Mouse (Mus musculus): ENCODE results near the gene Ttll5. TPM values are rescaled to one million over a fixed set of nuclear protein-coding genes. Genes with fewer than 3 reads are reported as not detected.

Ttll5 gene
- polyA plus RNA-seq, 1 experiment from 2014 or later = 12.4 TPM

DNA sequence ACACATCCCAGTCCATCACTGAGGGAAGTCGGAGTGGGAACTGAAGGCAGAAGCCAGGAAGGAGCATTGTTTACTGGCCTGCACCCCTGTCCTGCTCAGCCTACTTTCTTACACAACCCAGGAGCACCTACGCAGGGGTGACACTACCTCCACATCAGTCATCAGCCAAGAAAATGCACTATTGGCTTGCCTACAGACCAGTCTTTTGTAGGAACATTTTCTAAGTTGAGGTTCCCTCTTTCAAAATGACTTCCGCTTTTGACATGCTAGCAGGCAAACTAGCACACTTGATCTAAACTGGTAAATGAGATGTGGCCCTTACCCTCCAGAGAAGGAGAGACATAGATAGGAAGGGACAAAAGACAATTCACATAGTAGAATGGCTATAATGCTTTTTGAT lies 60.6 kb downstream of the Ttll5 start:
- no peak for ATAC-seq (ENCODE audit: insufficient read depth, low FRiP score, low read depth)
- H3K4me2 ChIP-seq = no peak overlapping the region
- H3K9me3 ChIP-seq = no peaks in the 10 kb centered on the region
- no peak overlapping the region for H3K4me3 ChIP-seq (replicated peaks)
- H3K27ac ChIP-seq = no peak overlapping the region
- no peaks in the 10 kb centered on the region for H3K27me3 ChIP-seq (replicated peaks)
- 95% methylated on average over 3 of the region's 3 CpGs for WGBS
- no peak overlapping the region for H3K9ac ChIP-seq
- H3K4me1 ChIP-seq = no peaks in the 10 kb centered on the region
- H3K36me3 ChIP-seq = no peaks in the 10 kb centered on the region

- Histone ChIP-seq H3K4me1 (no peaks in the 10 kb centered on the region), H3K4me3 (replicated peaks) (no peak overlapping the region), H3K27me3 (replicated peaks) (no peaks in the 10 kb centered on the region), H3K36me3 (0 out of 2 replicates have a peak, but pooled peaks cover 4% of the 10 kb centered on the region), H3K4me2 (no peak overlapping the region), H3K27ac (peak overlapping the region; percentile 54; the same call in 1 of the 2 replicates), H3K9me3 (no peaks in the 10 kb centered on the region), H3K9ac (no peak overlapping the region)
- 38% methylated on average over 4 of the region's 4 CpGs for WGBS
- peak; percentile 76 for ATAC-seq (ENCODE audit: insufficient read depth, low FRiP score, low read depth)
Measured at GRCm38 (mm10) chr12:85890054-85890453, 65.6 kb downstream of the Ttll5 start.

DNA sequence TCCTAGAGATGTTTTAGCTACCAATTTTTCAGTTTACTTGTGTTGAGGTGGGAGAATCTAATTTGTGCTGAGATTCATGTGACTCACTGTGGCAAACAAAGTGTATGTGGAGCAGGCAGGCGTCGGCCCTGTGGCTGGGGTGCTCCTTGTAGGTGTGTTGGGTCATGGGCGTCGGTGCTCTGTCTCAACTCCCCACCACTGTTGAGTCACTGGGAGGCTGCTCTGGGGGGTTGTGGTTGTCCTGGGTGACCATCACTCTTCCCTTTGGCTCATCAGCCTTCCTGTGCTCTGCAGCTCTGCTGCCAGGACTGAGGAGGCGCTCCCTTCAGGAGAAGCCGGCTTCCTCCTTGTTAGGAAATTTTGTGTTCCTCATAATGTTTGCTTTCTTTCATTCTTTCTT lies 79.5 kb downstream of the Ttll5 start:
- Histone ChIP-seq H3K27me3 (replicated peaks) (no peaks in the 10 kb centered on the region), H3K36me3 (peaks cover 3% of the 10 kb centered on the region; the same call in 1 of the 2 replicates), H3K4me2 (no peak overlapping the region), H3K9ac (no peak overlapping the region), H3K9me3 (no peaks in the 10 kb centered on the region), H3K4me1 (0 out of 2 replicates have a peak, but pooled peaks cover 4% of the 10 kb centered on the region), H3K27ac (no peak overlapping the region), H3K4me3 (replicated peaks) (no peak overlapping the region)
- 68% methylated on average over 6 of the region's 6 CpGs for whole genome bisulfite sequencing
- ATAC-seq (ENCODE audit: insufficient read depth, low FRiP score, low read depth) = no peak

- H3K4me2 ChIP-seq = no peak overlapping the region
- H3K27ac ChIP-seq = no peak overlapping the region
- H3K36me3 ChIP-seq = peaks cover 2% of the 10 kb centered on the region; the same call in 1 of the 2 replicates
- no peaks in the 10 kb centered on the region for H3K27me3 ChIP-seq (replicated peaks)
- H3K9ac ChIP-seq = no peak overlapping the region
- H3K4me3 ChIP-seq (replicated peaks) = no peak overlapping the region
- ATAC-seq (ENCODE audit: insufficient read depth, low FRiP score, low read depth) = no peak
- WGBS = 94% methylated on average over 2 of the region's 2 CpGs
- H3K4me1 ChIP-seq = 0 out of 2 replicates have a peak, but pooled peaks cover 4% of the 10 kb centered on the region
- H3K9me3 ChIP-seq = no peaks in the 10 kb centered on the region
Measured at GRCm38 (mm10) chr12:85905666-85906065, 81.2 kb downstream of the Ttll5 start.

- H3K4me3 ChIP-seq (replicated peaks) = no peak overlapping the region
- WGBS = 67% methylated on average over 3 of the region's 3 CpGs
- no peak overlapping the region for H3K27ac ChIP-seq
- H3K9ac ChIP-seq = no peak overlapping the region
- no peak for ATAC-seq (ENCODE audit: insufficient read depth, low FRiP score, low read depth)
- H3K4me2 ChIP-seq = no peak overlapping the region
- 0 out of 2 replicates have a peak, but pooled peaks cover 4% of the 10 kb centered on the region for H3K4me1 ChIP-seq
- H3K27me3 ChIP-seq (replicated peaks) = no peaks in the 10 kb centered on the region
- H3K9me3 ChIP-seq = no peaks in the 10 kb centered on the region
- no peaks in the 10 kb centered on the region for H3K36me3 ChIP-seq
Measured at GRCm38 (mm10) chr12:85907896-85908295, 83.4 kb downstream of the Ttll5 start.

GRCm38 (mm10) chr12:85910811-85911210 lies 86.4 kb downstream of the Ttll5 start:
- no peak for ATAC-seq (ENCODE audit: insufficient read depth, low FRiP score, low read depth)
- no peaks in the 10 kb centered on the region for H3K9me3 ChIP-seq
- no peak overlapping the region for H3K27ac ChIP-seq
- H3K4me1 ChIP-seq = 0 out of 2 replicates have a peak, but pooled peaks cover 4% of the 10 kb centered on the region
- H3K36me3 ChIP-seq = no peaks in the 10 kb centered on the region
- H3K27me3 ChIP-seq (replicated peaks) = no peaks in the 10 kb centered on the region
- no peak overlapping the region for H3K4me2 ChIP-seq
- WGBS = 68% methylated on average over 6 of the region's 6 CpGs
- no peak overlapping the region for H3K9ac ChIP-seq
- no peak overlapping the region for H3K4me3 ChIP-seq (replicated peaks)

- no peak overlapping the region for H3K4me3 ChIP-seq (replicated peaks)
- H3K27ac ChIP-seq = no peak overlapping the region
- H3K4me1 ChIP-seq = 0 out of 2 replicates have a peak, but pooled peaks cover under 1% of the 10 kb centered on the region
- WGBS = 77% methylated on average over 13 of the region's 13 CpGs
- no peak overlapping the region for H3K4me2 ChIP-seq
- H3K36me3 ChIP-seq = no peaks in the 10 kb centered on the region
- H3K27me3 ChIP-seq (replicated peaks) = no peaks in the 10 kb centered on the region
- H3K9ac ChIP-seq = no peak overlapping the region
- ATAC-seq (ENCODE audit: insufficient read depth, low FRiP score, low read depth) = no peak
- no peaks in the 10 kb centered on the region for H3K9me3 ChIP-seq
Measured at GRCm38 (mm10) chr12:85912712-85913504, 88.4 kb downstream of the Ttll5 start.

DNA sequence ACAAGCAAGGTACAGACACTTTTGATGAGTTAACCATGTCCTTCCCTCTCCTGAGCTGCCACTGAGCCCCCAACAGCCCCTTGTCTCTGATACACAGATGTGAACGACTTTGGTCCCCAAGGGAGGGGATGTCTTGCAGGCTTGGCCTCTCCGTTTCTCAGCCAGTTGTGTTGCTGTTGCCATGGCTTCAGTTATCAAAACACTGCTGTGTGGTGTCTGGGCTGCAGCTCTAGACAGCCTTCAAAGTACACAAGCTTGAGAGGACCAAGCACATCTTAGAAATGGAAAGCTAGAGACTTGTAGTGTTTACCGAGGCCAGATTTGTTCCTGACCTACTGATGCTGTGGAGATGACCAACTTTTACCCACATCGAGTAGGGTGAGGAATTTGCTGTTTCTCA lies 102.4 kb downstream of the Ttll5 start:
- Histone ChIP-seq H3K4me3 (replicated peaks) (no peak overlapping the region), H3K4me2 (no peak overlapping the region), H3K36me3 (no peaks in the 10 kb centered on the region), H3K9me3 (no peaks in the 10 kb centered on the region), H3K4me1 (no peaks in the 10 kb centered on the region), H3K27ac (no peak overlapping the region), H3K27me3 (replicated peaks) (no peaks in the 10 kb centered on the region), H3K9ac (no peak overlapping the region)
- 44% methylated on average over 4 of the region's 4 CpGs for WGBS
- no peak for ATAC-seq (ENCODE audit: insufficient read depth, low FRiP score, low read depth)

DNA sequence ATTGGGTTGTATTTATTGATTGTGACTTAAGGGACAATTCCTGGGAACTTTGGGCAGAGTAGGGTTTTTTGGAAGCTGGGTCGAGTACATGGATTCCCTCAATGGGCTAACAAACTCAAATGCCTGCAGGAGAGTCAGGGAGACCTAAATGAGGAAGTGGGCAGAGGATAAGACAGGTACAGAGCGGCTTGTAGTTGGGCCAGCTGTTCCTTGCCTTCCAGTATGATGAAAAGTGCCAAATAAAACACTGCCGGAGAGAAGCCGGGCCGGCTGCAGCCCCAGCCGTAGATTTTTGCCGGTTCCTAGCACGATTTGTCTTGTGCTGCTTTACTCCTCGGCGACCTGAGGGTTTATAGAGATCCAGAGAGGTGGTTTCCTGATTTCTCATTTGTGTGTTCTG lies 104.1 kb downstream of the Ttll5 start:
- no peak overlapping the region for H3K9ac ChIP-seq
- no peaks in the 10 kb centered on the region for H3K27me3 ChIP-seq (replicated peaks)
- WGBS = 76% methylated on average over 10 of the region's 10 CpGs
- no peak for ATAC-seq (ENCODE audit: insufficient read depth, low FRiP score, low read depth)
- H3K27ac ChIP-seq = peak overlapping the region; percentile 46; the same call in 1 of the 2 replicates
- H3K4me3 ChIP-seq (replicated peaks) = no peak overlapping the region
- no peaks in the 10 kb centered on the region for H3K4me1 ChIP-seq
- peaks cover 8% of the 10 kb centered on the region for H3K36me3 ChIP-seq
- no peak overlapping the region for H3K4me2 ChIP-seq
- H3K9me3 ChIP-seq = no peaks in the 10 kb centered on the region

DNA sequence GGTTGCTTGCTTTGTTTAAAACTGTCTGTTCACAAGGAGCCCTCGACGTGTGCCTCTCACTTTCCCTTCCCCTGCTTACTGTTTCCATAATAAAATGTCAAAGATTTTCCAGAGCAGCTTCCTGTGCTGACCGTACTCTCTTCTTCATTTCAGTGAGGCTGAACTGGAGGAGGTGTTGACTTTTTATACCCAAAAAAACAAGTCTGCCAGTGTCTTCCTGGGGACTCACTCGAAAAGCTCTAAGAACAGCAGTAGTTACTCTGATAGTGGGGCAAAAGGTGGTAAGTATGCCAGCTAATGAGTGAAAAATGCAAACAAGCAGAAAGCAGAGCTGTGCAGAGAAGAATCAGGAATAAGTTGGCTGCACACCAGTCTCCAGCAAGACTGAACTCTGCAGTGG lies 105.3 kb downstream of the Ttll5 start:
- Histone ChIP-seq H3K4me1 (no peaks in the 10 kb centered on the region), H3K4me2 (no peak overlapping the region), H3K27me3 (replicated peaks) (no peaks in the 10 kb centered on the region), H3K4me3 (replicated peaks) (no peak overlapping the region), H3K9me3 (no peaks in the 10 kb centered on the region), H3K27ac (peak overlapping the region; percentile 46), H3K36me3 (peaks cover 17% of the 10 kb centered on the region), H3K9ac (no peak overlapping the region)
- 48% methylated on average over 4 of the region's 4 CpGs for WGBS
- no peak for ATAC-seq (ENCODE audit: insufficient read depth, low FRiP score, low read depth)

DNA sequence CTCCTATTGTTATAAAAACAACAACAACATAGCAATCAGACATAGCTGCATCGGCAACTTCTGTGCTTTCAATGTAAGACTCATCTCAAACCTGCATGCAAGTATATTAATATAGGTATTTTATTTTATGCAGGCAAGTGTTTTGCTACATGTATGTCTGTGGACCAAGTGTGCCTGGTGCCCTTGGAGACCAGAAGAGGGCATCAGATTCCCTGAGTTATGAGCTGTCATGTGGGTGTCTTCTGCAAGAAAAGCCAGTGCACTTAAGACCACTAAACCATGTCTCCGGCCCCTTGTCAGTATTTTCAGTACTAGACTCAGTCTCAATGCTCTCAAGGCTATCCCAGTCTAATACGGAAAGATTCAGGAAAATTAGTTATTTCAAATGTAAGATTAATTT lies 106.3 kb downstream of the Ttll5 start:
- peaks cover 17% of the 10 kb centered on the region for H3K36me3 ChIP-seq
- no peak overlapping the region for H3K9ac ChIP-seq
- no peak for ATAC-seq (ENCODE audit: insufficient read depth, low FRiP score, low read depth)
- no peaks in the 10 kb centered on the region for H3K27me3 ChIP-seq (replicated peaks)
- no peak overlapping the region for H3K4me3 ChIP-seq (replicated peaks)
- H3K9me3 ChIP-seq = no peaks in the 10 kb centered on the region
- WGBS = 91% methylated on average over 3 of the region's 3 CpGs
- no peak overlapping the region for H3K4me2 ChIP-seq
- no peak overlapping the region for H3K27ac ChIP-seq
- no peaks in the 10 kb centered on the region for H3K4me1 ChIP-seq

GRCm38 (mm10) chr12:85933241-85933640 lies 108.8 kb downstream of the Ttll5 start:
- no peak for ATAC-seq (ENCODE audit: insufficient read depth, low FRiP score, low read depth)
- Histone ChIP-seq H3K4me3 (replicated peaks) (no peak overlapping the region), H3K27ac (no peak overlapping the region), H3K9ac (no peak overlapping the region), H3K4me2 (no peak overlapping the region), H3K4me1 (no peaks in the 10 kb centered on the region), H3K36me3 (peaks cover 17% of the 10 kb centered on the region), H3K9me3 (no peaks in the 10 kb centered on the region), H3K27me3 (replicated peaks) (no peaks in the 10 kb centered on the region)
- WGBS = 91% methylated on average over 10 of the region's 10 CpGs
